Mouse (Mus musculus) kidney, embryonic 16.5 days (tissue): ENCODE data around the gene Zfp672. TPM values are rescaled to one million over a fixed set of nuclear protein-coding genes. Genes with fewer than 3 reads are reported as not detected.
"Not testable (repeated sequence)": the region's sequence is repeated elsewhere in the genome, so short reads cannot be mapped to it uniquely, and the experiment has no call there.

Experiments used
- ATAC-seq: fragments of 200-750 bp; cut with Nextera tagmentation; 2 replicates; pipeline ENCODE4 v1.8.0; 2017; ENCODE audit warnings: moderate TSS enrichment; ENCODE audit not compliant: low FRiP score, low TSS enrichment
- H3K27ac ChIP-seq: fragments of 300-500 bp; sonication (generic); 2 replicates; pipeline ENCODE4 v1.5.1; 2014; ENCODE audit warnings: low read length
- H3K27me3 ChIP-seq: fragments of 300-500 bp; sonication (generic); 2 replicates; pipeline ENCODE4 v1.6.1; 2014; ENCODE audit warnings: low read length, control low read depth, mixed read lengths; ENCODE audit not compliant: insufficient read depth
- H3K36me3 ChIP-seq: fragments of 300-500 bp; sonication (generic); 2 replicates; pipeline ENCODE4 v1.6.1; 2014; ENCODE audit warnings: low read length, control low read depth, mixed read lengths; ENCODE audit not compliant: insufficient read depth
- H3K4me1 ChIP-seq: fragments of 300-500 bp; sonication (generic); 2 replicates; pipeline ENCODE4 v1.6.1; 2014; ENCODE audit warnings: low read length, control low read depth, mixed read lengths; ENCODE audit not compliant: insufficient read depth
- H3K4me2 ChIP-seq: fragments of 300-500 bp; sonication (generic); replicated peaks from 2 replicates; pipeline ENCODE4 v1.6.1; 2014; ENCODE audit warnings: low read depth, low read length
- H3K4me3 ChIP-seq: fragments of 300-500 bp; sonication (generic); 2 replicates; pipeline ENCODE4 v1.5.1; 2014; ENCODE audit warnings: mild to moderate bottlenecking, low read length
- H3K9ac ChIP-seq: fragments of 300-500 bp; sonication (generic); replicated peaks from 2 replicates; pipeline ENCODE4 v1.6.1; 2014; ENCODE audit warnings: low read length
- H3K9me3 ChIP-seq: fragments of 300-500 bp; sonication (generic); 2 replicates; pipeline ENCODE4 v1.6.1; 2016; ENCODE audit warnings: low read length, control low read depth
- WGBS: fragments of 180-500 bp; shearing (Covaris S2); extraction: QIAGEN DNeasy Blood & Tissue Kit; methylation state at CpG from one replicate; pipeline ENCODE4 v1.1.7; 2014; 5-methylcytosine and 5-hydroxymethylcytosine counted together
- polyA plus RNA-seq: library from polyadenylated mRNA; unstranded; fragments of >200 nt; fragmentation: Nextera tagmentation; extraction: Ambion mirVana; gene quantifications from 2 replicates; pipeline ENCODE4 v1.2.1, GENCODE M21; 2015

Zfp672 gene
- polyA plus RNA-seq, result 40.9 and 43.8 TPM in 2 replicates

DNA sequence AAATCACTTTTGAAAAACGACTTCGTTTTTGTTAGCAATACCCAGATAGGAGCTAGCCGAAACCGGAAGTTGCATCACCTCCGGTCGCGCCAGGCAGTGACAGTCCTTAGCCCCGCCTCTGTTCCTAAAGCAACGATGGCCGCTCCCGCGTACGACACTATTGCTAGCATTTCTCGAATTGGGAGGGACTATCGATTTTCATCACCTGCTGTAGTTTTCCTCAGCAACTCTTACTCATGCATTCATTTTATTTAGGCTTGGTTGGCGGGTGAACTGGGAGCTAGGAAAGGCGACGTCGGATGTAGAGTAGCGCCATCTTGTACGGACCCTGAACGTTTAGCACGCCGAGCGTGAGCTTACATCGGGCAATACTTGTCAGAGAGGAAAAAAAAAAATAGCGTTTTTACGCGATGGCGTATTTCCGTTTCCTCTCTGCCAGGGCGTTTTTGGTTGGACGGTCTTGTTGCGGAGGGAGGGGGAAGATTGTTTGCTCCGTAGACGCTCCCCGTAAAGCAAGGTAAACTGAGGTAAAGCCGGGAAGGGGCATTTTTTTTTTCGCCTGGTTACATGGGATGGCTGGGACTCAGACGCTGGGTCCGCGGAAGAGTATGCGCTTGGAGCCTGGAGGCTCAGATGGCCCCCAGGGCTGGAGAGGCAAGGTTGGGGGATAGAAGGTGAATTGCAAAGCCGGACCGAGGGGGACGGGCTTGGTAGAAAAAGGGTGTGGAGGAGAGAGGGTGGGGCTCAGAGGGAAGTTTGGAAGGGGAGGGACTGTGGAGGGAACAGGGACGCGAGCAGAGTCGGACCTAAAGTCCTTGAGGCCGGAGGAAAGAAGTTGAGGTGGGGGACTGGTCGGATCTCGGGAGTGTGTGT lies at the start of gene Zfp672, which contains the start of gene Sh3bp5l:
Zfp672 (minus strand) TSS at position 64 of the 873 bp plus-strand sequence.
Sh3bp5l (plus strand) TSS at position 449 of the 873 bp plus-strand sequence.
- H3K36me3 ChIP-seq, result peaks cover 14% of the 10 kb centered on the region
- peak within 1 kb of the TSS; percentile 89 for H3K4me2 ChIP-seq
- peaks cover 6% of the 10 kb centered on the region; the same call in 1 of the 2 replicates for H3K9me3 ChIP-seq
- peak within 1 kb of the TSS; percentile 86 for H3K27ac ChIP-seq
- no peaks in the 10 kb centered on the region for H3K27me3 ChIP-seq
- peaks cover 32% of the 10 kb centered on the region for H3K4me1 ChIP-seq
- WGBS, result under 1% methylated on average over 52 of the region's 52 CpGs
- peak; percentile 91 for ATAC-seq
- peak within 1 kb of the TSS; percentile 88 for H3K9ac ChIP-seq
- H3K4me3 ChIP-seq, result peak within 1 kb of the TSS; percentile 93

DNA sequence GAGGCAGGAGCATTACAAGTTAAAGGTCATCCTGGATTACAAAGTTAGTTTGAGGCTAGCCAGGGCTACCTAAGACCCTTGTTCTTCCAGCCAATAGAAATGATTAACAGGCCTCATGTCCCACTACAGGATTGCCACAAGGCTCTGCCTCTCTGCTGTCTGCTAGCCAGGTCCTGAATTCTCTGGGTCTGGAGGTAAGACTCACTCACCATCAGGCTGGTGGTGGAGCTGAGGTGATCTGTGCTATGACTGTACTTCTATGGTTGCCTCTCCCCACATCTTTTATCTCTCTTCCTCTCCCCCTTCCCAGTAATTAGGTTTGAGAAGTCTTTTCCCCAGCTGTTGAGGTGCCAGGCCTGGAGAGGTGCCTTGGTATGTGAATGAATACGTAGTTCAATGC lies 49.4 kb upstream of the Zfp672 start:
- Histone ChIP-seq H3K36me3 (no peaks in the 10 kb centered on the region), H3K27me3 (no peaks in the 10 kb centered on the region), H3K4me1 (no peaks in the 10 kb centered on the region), H3K27ac (no peak overlapping the region), H3K9me3 (no peaks in the 10 kb centered on the region), H3K4me2 (no peak overlapping the region), H3K4me3 (no peak overlapping the region), H3K9ac (no peak overlapping the region)
- ATAC-seq, result no peak
- WGBS, result 92% methylated on average over 1 of the region's 1 CpGs

DNA sequence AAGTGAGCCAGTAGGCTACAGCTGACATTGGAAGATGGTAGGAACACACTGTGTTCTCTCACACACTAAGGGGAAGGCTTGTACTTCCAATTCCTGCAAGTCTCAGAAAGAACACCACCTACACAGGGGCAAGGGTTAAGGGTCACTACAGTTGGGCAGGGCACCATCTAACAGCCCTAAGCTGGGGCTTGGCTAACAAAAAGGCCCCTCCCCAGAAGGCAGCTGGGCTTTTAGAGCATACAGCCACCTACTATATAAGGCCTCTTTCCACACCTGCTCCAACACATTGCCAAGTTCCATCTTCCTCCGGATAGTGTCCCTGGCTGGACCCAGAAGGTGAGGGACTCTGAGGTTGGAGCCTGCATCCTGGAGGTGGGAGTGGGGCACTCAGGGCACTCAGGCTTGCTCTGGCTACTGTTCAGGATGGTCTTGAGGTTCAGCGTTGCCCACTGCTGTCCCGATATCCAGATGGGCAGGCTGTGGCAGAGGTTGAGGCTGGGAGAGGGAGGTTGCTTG lies 48.7 kb upstream of the Zfp672 start, which contains the start of gene Lypd8:
Lypd8 (plus strand) TSS at position 281 of the 516 bp plus-strand sequence.
- H3K9me3 ChIP-seq, result no peaks in the 10 kb centered on the region
- H3K27me3 ChIP-seq, result no peaks in the 10 kb centered on the region
- H3K4me3 ChIP-seq, result no peak within 1 kb of the TSS
- ATAC-seq, result no peak
- no peak within 1 kb of the TSS for H3K4me2 ChIP-seq
- no peak within 1 kb of the TSS for H3K9ac ChIP-seq
- no peak within 1 kb of the TSS for H3K27ac ChIP-seq
- H3K36me3 ChIP-seq, result no peaks in the 10 kb centered on the region
- 92% methylated on average over 3 of the region's 3 CpGs for WGBS
- no peaks in the 10 kb centered on the region for H3K4me1 ChIP-seq

DNA sequence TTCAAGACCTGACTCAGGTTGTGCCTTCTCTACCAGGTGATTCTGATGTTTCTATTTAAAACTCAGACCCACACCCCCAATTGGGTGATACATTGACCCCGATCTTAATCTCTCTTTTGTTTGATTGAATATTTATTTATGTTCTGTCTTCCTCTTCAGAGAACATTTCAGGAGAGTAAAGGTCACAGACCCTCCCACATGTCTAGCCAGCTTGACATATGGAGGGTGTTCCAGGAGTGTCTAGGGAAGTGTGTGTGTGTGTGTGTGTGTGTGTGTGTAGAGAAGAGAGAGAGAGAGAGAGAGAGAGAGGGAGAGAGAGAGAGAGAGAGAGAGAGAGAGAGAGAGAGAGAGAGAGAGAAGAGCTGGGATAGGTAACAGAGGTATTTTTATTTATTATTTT lies 47.5 kb upstream of the Zfp672 start:
- H3K4me3 ChIP-seq, result no peak overlapping the region
- H3K27ac ChIP-seq, result no peak overlapping the region
- no peaks in the 10 kb centered on the region for H3K4me1 ChIP-seq
- H3K9me3 ChIP-seq, result no peaks in the 10 kb centered on the region
- H3K27me3 ChIP-seq, result no peaks in the 10 kb centered on the region
- no peak for ATAC-seq
- H3K9ac ChIP-seq, result no peak overlapping the region
- H3K4me2 ChIP-seq, result no peak overlapping the region
- WGBS, result 41% methylated on average over 1 of the region's 1 CpGs
- no peaks in the 10 kb centered on the region for H3K36me3 ChIP-seq

DNA sequence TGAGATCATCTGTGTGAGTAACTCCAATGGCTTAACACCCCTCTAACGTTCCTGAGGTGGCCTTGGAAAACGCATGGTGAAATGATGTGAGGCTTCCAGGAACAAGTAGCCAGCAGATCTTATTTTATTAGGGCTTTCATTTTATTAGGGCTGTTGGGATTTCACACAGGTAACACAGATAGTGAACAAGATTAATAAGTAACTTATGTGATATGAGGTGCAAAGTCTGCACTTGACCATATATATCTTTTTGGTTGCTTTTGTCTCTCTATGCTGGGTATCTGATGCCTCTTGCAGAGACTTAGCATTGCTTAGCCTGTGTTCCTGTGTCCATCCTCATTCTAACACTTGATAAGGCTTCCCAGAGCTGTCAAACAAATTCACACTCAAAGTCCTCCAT lies 47.1 kb upstream of the Zfp672 start:
- Histone ChIP-seq H3K9me3 (no peaks in the 10 kb centered on the region), H3K36me3 (no peaks in the 10 kb centered on the region), H3K27ac (no peak overlapping the region), H3K9ac (no peak overlapping the region), H3K4me1 (no peaks in the 10 kb centered on the region), H3K27me3 (no peaks in the 10 kb centered on the region), H3K4me3 (no peak overlapping the region), H3K4me2 (no peak overlapping the region)
- ATAC-seq, result no peak
- 75% methylated on average over 2 of the region's 2 CpGs for WGBS

DNA sequence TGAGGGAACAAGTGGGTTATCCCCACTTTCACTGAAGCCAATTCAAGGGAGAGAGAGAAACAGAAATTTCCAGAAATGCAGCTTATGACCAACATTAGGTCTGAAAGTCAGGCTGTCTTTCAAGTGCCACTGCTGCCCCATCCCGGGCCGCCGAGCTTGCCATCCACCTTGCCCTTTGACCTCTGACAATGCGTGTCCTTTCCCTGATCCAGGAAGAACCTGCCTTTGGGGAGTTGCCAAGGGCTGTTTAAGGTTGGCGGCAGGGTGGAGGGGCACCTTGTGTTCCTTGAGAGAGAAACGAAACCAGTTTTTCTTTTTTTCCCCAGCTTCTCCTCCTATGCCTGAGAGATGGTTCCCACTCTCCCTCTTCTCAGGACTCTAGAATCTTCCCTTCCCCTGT lies 36.1 kb upstream of the Zfp672 start:
- WGBS, result no CpG with 5 or more reads among the region's 6 CpGs
- not testable (repeated sequence) for H3K4me1 ChIP-seq, H3K27me3 ChIP-seq, H3K27ac ChIP-seq, H3K9me3 ChIP-seq, H3K36me3 ChIP-seq, H3K4me3 ChIP-seq, H3K4me2 ChIP-seq, H3K9ac ChIP-seq, ATAC-seq

DNA sequence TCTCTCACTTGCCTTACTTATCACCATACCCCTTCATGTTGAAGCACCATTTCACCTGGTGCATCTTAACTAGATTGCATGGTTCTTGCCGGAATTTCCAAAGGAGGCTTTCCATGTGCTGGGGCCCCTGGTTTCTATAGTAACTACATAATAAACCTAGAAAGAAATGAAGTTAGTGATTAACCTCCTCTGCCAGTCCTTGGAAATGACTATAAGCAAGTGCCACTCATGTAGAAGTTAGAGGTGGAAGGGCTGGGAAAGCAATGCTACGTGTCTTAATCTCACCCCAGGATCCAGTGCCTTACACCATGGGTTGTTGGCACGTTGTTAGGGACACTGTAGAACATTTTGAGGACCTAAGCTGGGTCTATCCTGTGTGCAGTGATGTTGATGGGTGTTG lies 34.3 kb upstream of the Zfp672 start:
- peak overlapping the region; percentile 82 for H3K27ac ChIP-seq
- 0 out of 2 replicates have a peak, but pooled peaks have one; percentile 19 for ATAC-seq
- no peaks in the 10 kb centered on the region for H3K27me3 ChIP-seq
- H3K4me2 ChIP-seq, result no peak overlapping the region
- 57% methylated on average over 3 of the region's 3 CpGs for WGBS
- no peaks in the 10 kb centered on the region for H3K36me3 ChIP-seq
- no peak overlapping the region for H3K9ac ChIP-seq
- no peaks in the 10 kb centered on the region for H3K9me3 ChIP-seq
- no peak overlapping the region for H3K4me3 ChIP-seq
- 0 out of 2 replicates have a peak, but pooled peaks cover 4% of the 10 kb centered on the region for H3K4me1 ChIP-seq

DNA sequence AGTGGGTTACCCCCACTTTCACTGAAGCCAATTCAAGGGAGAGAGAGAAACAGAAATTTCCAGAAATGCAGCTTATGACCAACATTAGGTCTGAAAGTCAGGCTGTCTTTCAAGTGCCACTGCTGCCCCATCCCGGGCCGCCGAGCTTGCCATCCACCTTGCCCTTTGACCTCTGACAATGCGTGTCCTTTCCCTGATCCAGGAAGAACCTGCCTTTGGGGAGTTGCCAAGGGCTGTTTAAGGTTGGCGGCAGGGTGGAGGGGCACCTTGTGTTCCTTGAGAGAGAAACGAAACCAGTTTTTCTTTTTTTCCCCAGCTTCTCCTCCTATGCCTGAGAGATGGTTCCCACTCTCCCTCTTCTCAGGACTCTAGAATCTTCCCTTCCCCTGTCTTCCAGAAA lies 32.4 kb upstream of the Zfp672 start:
- not testable (repeated sequence) for H3K4me3 ChIP-seq, ATAC-seq, H3K36me3 ChIP-seq, H3K9ac ChIP-seq, H3K27me3 ChIP-seq, H3K4me2 ChIP-seq, H3K9me3 ChIP-seq, H3K27ac ChIP-seq, H3K4me1 ChIP-seq
- no CpG with 5 or more reads among the region's 6 CpGs for WGBS

DNA sequence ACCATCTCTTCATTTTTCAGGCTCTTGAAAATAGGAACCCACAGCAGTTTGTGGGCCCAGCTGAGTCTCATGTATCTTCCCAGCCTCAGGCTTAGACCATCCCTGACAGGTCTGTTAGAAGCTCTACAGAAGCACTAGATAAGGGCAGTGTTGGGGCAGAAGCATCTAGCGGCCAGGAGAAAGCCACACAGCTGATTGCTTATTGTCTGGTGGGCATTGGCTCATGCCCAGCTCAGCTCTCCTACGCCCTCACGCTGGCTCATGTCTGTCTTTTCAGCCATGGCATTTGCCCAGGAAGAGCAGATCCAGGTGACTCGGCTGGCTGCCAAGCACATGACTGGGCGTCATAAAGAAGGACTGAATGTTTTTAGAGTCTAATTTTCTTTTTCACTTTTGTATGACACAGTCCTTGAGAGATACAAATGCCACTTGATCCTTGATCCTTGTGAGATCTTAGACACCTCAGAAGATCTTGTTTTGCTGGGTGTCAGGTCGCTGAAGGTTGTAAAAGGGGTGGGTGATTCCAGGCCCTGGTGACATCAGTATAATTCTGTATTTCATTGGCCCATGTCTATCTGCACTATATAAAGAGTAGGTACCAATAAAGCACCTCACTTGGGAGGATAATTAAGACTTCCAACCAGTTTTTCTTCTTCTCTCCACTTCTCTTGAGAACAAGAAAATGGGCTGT lies 27.9 kb upstream of the Zfp672 start:
- WGBS, result 77% methylated on average over 6 of the region's 6 CpGs
- no peak overlapping the region for H3K27ac ChIP-seq
- no peak for ATAC-seq

More for the DNA sequence above, 27.9 kb upstream of the Zfp672 start:
- Histone ChIP-seq H3K9ac (no peak overlapping the region), H3K4me1 (no peaks in the 10 kb centered on the region), H3K9me3 (no peaks in the 10 kb centered on the region), H3K4me2 (no peak overlapping the region), H3K36me3 (no peaks in the 10 kb centered on the region), H3K27me3 (no peaks in the 10 kb centered on the region), H3K4me3 (no peak overlapping the region)
